Mouse (Mus musculus) myocyte (in vitro differentiated cells): ENCODE measurements at regions not wholly inside any gene's neighbourhood (a gene's known extent, or its start where the extent isn't known, plus 50 kb on each side); places are given as distances from the start of the nearest gene placed in this dataset.

Experiments used
- E2F4 ChIP-seq: IDR thresholded peaks from one replicate; pipeline ENCODE4 v1.6.1; 2011; ENCODE audit warnings: mild to moderate bottlenecking, control low read depth, moderate library complexity; ENCODE audit not compliant: insufficient read depth
- MAX ChIP-seq: IDR thresholded peaks from one replicate; pipeline ENCODE4 v1.6.1; 2011; ENCODE audit warnings: low read depth, mild to moderate bottlenecking, control low read depth
- MYOD1 ChIP-seq, 3 experiments: IDR thresholded peaks; one replicate each; pipeline ENCODE4 v1.6.1; 2011; ENCODE audit warnings: control low read depth in 2 of 3, low read depth in 2 of 3, mild to moderate bottlenecking in 2 of 3, moderate library complexity in 1 of 3; ENCODE audit not compliant: insufficient read length in 2 of 3, control insufficient read depth in 1 of 3
- MYOG ChIP-seq, 3 experiments: IDR thresholded peaks; one replicate each; pipeline ENCODE4 v1.6.1; 2011; ENCODE audit warnings: control low read depth in 2 of 3, low read depth in 2 of 3, mild to moderate bottlenecking in 2 of 3; ENCODE audit not compliant: insufficient read length in 2 of 3, control insufficient read depth in 1 of 3, insufficient read depth in 1 of 3
- POLR2A ChIP-seq: IDR thresholded peaks from one replicate; pipeline ENCODE4 v1.6.1; 2011; ENCODE audit warnings: low read depth, mild to moderate bottlenecking, control low read depth, moderate library complexity; ENCODE audit not compliant: insufficient read length
- POLR2AphosphoS2 ChIP-seq: IDR thresholded peaks from one replicate; pipeline ENCODE4 v1.6.1; 2011; ENCODE audit warnings: low read depth, control low read depth; ENCODE audit not compliant: insufficient read length
- REST ChIP-seq: IDR thresholded peaks from one replicate; pipeline ENCODE4 v1.6.1; 2011; ENCODE audit warnings: mild to moderate bottlenecking, control low read depth, moderate library complexity; ENCODE audit not compliant: insufficient read depth, insufficient read length
- SRF ChIP-seq: IDR thresholded peaks from one replicate; pipeline ENCODE4 v1.6.1; 2011; ENCODE audit warnings: low read depth; ENCODE audit not compliant: control insufficient read depth, insufficient read length
- TCF12 ChIP-seq: IDR thresholded peaks from one replicate; pipeline ENCODE4 v1.6.1; 2011; ENCODE audit warnings: mild to moderate bottlenecking, control low read depth; ENCODE audit not compliant: poor library complexity, insufficient read depth, severe bottlenecking
- TCF3 ChIP-seq: IDR thresholded peaks from one replicate; pipeline ENCODE4 v1.6.1; 2011; ENCODE audit warnings: low read depth, control low read depth; ENCODE audit not compliant: insufficient read length
- USF1 ChIP-seq: IDR thresholded peaks from one replicate; pipeline ENCODE4 v1.6.1; 2011; ENCODE audit warnings: low read depth, mild to moderate bottlenecking, control low read depth, moderate library complexity

DNA sequence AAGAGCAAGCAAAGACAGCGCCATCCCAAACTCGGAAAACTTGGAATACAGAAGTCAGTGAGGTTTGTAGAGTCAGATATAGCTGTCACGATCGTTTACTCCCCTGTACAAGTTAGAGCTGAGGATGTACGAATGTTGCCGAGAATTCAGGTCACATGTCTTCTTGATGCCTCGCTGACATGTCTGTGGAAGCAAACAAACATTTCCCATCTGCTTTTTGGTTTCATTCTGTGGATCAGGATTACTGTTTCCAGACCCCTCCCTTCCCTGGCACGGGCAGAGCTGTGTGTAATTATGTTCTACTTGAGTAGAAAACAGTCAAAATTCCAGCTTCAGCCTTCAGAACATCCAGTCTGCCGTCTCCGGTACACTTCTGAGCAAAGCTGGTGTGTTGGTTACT, 139.9 kb upstream of the St6galnac5 start:
- no peak for TF ChIP-seq TCF3
- TF ChIP-seq SRF, result no peak
- no peak for TF ChIP-seq USF1
- no peak for TF ChIP-seq POLR2A
- TF ChIP-seq MAX, result no peak
- TF ChIP-seq TCF12, result no peak
- no peak for TF ChIP-seq REST
- TF ChIP-seq POLR2AphosphoS2, result no peak
- TF ChIP-seq E2F4, result no peak
- no peak for TF ChIP-seq MYOG (IDR thresholded peaks at IDR 0.05; ENCODE audit: control insufficient read depth in 1 of 3, insufficient read depth in 1 of 3, insufficient read length in 2 of 3, low read depth in 2 of 3)
- TF ChIP-seq MYOD1 (IDR thresholded peaks at IDR 0.05; ENCODE audit: control insufficient read depth in 1 of 3, insufficient read length in 2 of 3, low read depth in 2 of 3), result no peak
